Mouse (Mus musculus) E14TG2a.4 (cell line): ENCODE measurements around the gene Apod.

ENCODE experiments used
- CTCF ChIP-seq: conservative IDR thresholded peaks from 2 replicates; pipeline ENCODE4 v1.5.1; 2014; ENCODE audit warnings: low read length
- NANOG ChIP-seq: IDR thresholded peaks from 2 replicates; pipeline ENCODE4 v1.6.1; 2014; ENCODE audit warnings: borderline replicate concordance, low read length, mixed read lengths

DNA sequence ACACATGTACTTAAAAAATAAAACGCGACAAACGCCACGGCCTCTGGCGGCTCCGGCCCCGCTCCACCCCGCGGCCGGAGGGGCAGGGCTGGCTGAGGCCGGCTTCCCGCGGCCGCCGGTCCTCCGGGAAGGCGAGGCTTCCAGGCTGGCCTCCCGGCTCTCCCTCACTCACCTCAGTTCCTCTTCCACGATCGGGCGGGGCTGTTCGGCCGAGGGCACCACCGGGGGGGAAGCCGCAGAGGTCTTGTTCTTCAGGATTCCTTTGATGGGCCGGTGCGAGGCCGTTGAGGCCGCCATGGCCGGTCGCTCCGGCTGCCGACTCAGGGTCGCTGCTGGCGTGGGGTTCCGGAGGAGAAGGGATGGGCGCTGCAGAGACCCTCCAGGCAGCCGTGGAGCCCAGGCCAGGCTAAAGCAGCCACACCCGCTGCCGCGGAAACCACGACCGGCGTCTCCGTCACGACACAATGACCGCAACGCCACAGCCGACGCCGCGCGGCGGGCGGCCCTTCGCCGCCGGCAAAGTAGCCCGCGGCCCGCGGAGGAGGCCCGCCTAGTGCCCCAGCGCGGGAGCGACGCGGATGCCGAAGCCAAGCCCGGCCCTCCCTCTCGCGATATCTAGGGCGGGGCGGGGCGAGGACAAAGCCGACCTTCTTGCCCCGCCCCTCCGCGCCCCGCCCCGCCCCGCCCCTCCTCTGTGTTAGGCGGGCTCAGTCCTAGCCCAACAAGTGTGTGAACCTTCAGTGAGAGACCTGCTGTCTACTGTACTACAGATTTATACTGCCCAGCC, 39.7 kb downstream of the Apod start, which contains the start of gene Ppp1r2:
- TF ChIP-seq CTCF (no peak), NANOG (no peak)
